Mouse (Mus musculus) spleen, adult 18-20 months (tissue): ENCODE data around the gene Micu2.
"Not testable (repeated sequence)": the region's sequence is repeated elsewhere in the genome, so short reads cannot be mapped to it uniquely, and the experiment has no call there.

ENCODE experiments used
- DNase-seq, 2 experiments: peaks; one replicate each; pipeline ENCODE4 v3.0.0; 2022; ENCODE audit warnings: mixed read lengths in 2 of 2

Gene Micu2

GRCm38 (mm10) chr14:57951089-57951488 is 48.0 kb downstream of the Micu2 start:
- DNase-seq = peak in 1 of 2 experiments; percentile 11

- no peak for DNase-seq
These were observed 53.2 kb downstream of the Micu2 start for GRCm38 (mm10) chr14:57945834-57946233.

GRCm38 (mm10) chr14:57937297-57937696 is 61.8 kb downstream of the Micu2 start:
- DNase-seq = no peak

GRCm38 (mm10) chr14:57934666-57935065 is 64.4 kb downstream of the Micu2 start:
- DNase-seq = no peak

- DNase-seq = no peak
These were observed 65.5 kb downstream of the Micu2 start for GRCm38 (mm10) chr14:57933608-57934007.

GRCm38 (mm10) chr14:57932881-57933443 is 66.1 kb downstream of the Micu2 start:
- DNase-seq = no peak

GRCm38 (mm10) chr14:57921428-57922131 is 77.5 kb downstream of the Micu2 start:
- no peak for DNase-seq

- DNase-seq = no peak
These were observed 78.3 kb downstream of the Micu2 start for GRCm38 (mm10) chr14:57920568-57921310.

- no peak for DNase-seq
These were observed 79.8 kb downstream of the Micu2 start for GRCm38 (mm10) chr14:57919148-57919875.

GRCm38 (mm10) chr14:57915341-57915740 is 83.7 kb downstream of the Micu2 start:
- no peak for DNase-seq

GRCm38 (mm10) chr14:57912211-57913007 is 86.7 kb downstream of the Micu2 start:
- DNase-seq = not testable (repeated sequence)

- DNase-seq = not testable (repeated sequence)
These were observed 87.3 kb downstream of the Micu2 start for GRCm38 (mm10) chr14:57911787-57912186.

GRCm38 (mm10) chr14:57911316-57911715 is 87.7 kb downstream of the Micu2 start:
- DNase-seq = no peak

GRCm38 (mm10) chr14:57910501-57911068 is 88.5 kb downstream of the Micu2 start:
- DNase-seq = peak; percentile 75 to 80

- DNase-seq = no peak
These were observed 89.8 kb downstream of the Micu2 start for GRCm38 (mm10) chr14:57909297-57909696.

- peak in 1 of 2 experiments; percentile 22 for DNase-seq
These were observed 90.6 kb downstream of the Micu2 start for GRCm38 (mm10) chr14:57908431-57908830.

GRCm38 (mm10) chr14:57901998-57902397 is 97.1 kb downstream of the Micu2 start:
- DNase-seq = no peak

GRCm38 (mm10) chr14:57896882-57897281 is 102.2 kb downstream of the Micu2 start:
- no peak for DNase-seq

- not testable (repeated sequence) for DNase-seq
These were observed 102.8 kb downstream of the Micu2 start for GRCm38 (mm10) chr14:57896088-57896871.

GRCm38 (mm10) chr14:57894346-57894745 is 104.7 kb downstream of the Micu2 start:
- DNase-seq = no peak

GRCm38 (mm10) chr14:57892961-57893360 is 106.1 kb downstream of the Micu2 start:
- DNase-seq = no peak
